Mouse (Mus musculus) layer of hippocampus, adult 2 months (tissue): ENCODE data around the gene Neu3. TPM values are rescaled to one million over a fixed set of nuclear protein-coding genes. Genes with fewer than 3 reads are reported as not detected.
A peak's percentile ranks its signal among the peaks of the same experiment; 100 is the strongest.

ENCODE experiments used
- DNase-seq, 2 experiments: peaks; one replicate each; pipeline ENCODE4 v3.0.0; 2022; ENCODE audit warnings: low spot score in 2 of 2
- H3K27ac ChIP-seq: fragments of 200-600 bp; 2 replicates; pipeline ENCODE4 v1.8.1; 2022
- H3K4me3 ChIP-seq: fragments of 200-600 bp; 2 replicates; pipeline ENCODE4 v1.8.1; 2022; ENCODE audit warnings: mild to moderate bottlenecking
- CTCF ChIP-seq: fragments of 200-600 bp; conservative IDR thresholded peaks from 2 replicates; pipeline ENCODE4 v1.8.1; 2022; ENCODE audit warnings: antibody characterized with exemption, mild to moderate bottlenecking, moderate library complexity
- total RNA-seq, 2 experiments: library from RNA; stranded (reverse); gene quantifications; 2 replicates each; pipeline ENCODE4 v1.2.3; 2021

The Neu3 gene
- total RNA-seq, 2 experiments from 2014 or later: 3.3 to 3.6 TPM

- TF ChIP-seq CTCF: peak; percentile 90
- no peak overlapping the region for H3K27ac ChIP-seq
- peak; percentile 68 to 88 for DNase-seq
- H3K4me3 ChIP-seq: no peak overlapping the region
Observed at GRCm38 (mm10) chr7:99797911-99798647, 30.1 kb downstream of the Neu3 start.

GRCm38 (mm10) chr7:99797261-99797660, 31.0 kb downstream of the Neu3 start:
- Histone ChIP-seq H3K27ac (no peak overlapping the region), H3K4me3 (no peak overlapping the region)
- no peak for TF ChIP-seq CTCF
- DNase-seq: no peak

- DNase-seq: no peak
- no peak overlapping the region for H3K27ac ChIP-seq
- TF ChIP-seq CTCF: no peak
- H3K4me3 ChIP-seq: no peak overlapping the region
Observed at GRCm38 (mm10) chr7:99796471-99796870, 31.7 kb downstream of the Neu3 start.

GRCm38 (mm10) chr7:99795192-99795981, 32.8 kb downstream of the Neu3 start:
- Histone ChIP-seq H3K27ac (no peak overlapping the region), H3K4me3 (peak overlapping the region; percentile 9; the same call in 1 of the 2 replicates)
- no peak for DNase-seq
- no peak for TF ChIP-seq CTCF

GRCm38 (mm10) chr7:99794096-99794495, 34.1 kb downstream of the Neu3 start:
- Histone ChIP-seq H3K4me3 (no peak overlapping the region), H3K27ac (no peak overlapping the region)
- TF ChIP-seq CTCF: no peak
- DNase-seq: no peak

- Histone ChIP-seq H3K4me3 (no peak overlapping the region), H3K27ac (no peak overlapping the region)
- no peak for DNase-seq
- TF ChIP-seq CTCF: no peak
Observed at GRCm38 (mm10) chr7:99790816-99791215, 37.4 kb downstream of the Neu3 start.

GRCm38 (mm10) chr7:99788563-99788962, 39.7 kb downstream of the Neu3 start:
- H3K27ac ChIP-seq: no peak overlapping the region
- H3K4me3 ChIP-seq: no peak overlapping the region
- no peak for DNase-seq
- TF ChIP-seq CTCF: no peak

GRCm38 (mm10) chr7:99787935-99788334, 40.3 kb downstream of the Neu3 start:
- DNase-seq: no peak
- Histone ChIP-seq H3K27ac (no peak overlapping the region), H3K4me3 (no peak overlapping the region)
- no peak for TF ChIP-seq CTCF

GRCm38 (mm10) chr7:99786774-99787173, 41.4 kb downstream of the Neu3 start:
- Histone ChIP-seq H3K4me3 (no peak overlapping the region), H3K27ac (no peak overlapping the region)
- TF ChIP-seq CTCF: no peak
- no peak for DNase-seq

- no peak for TF ChIP-seq CTCF
- Histone ChIP-seq H3K27ac (no peak overlapping the region), H3K4me3 (no peak overlapping the region)
- DNase-seq: no peak
Observed at GRCm38 (mm10) chr7:99785553-99785952, 42.7 kb downstream of the Neu3 start.

- H3K4me3 ChIP-seq: no peak overlapping the region
- TF ChIP-seq CTCF: no peak
- H3K27ac ChIP-seq: no peak overlapping the region
- DNase-seq: no peak
Observed at GRCm38 (mm10) chr7:99783421-99783820, 44.8 kb downstream of the Neu3 start.

- no peak for TF ChIP-seq CTCF
- no peak overlapping the region for H3K27ac ChIP-seq
- H3K4me3 ChIP-seq: no peak overlapping the region
- DNase-seq: no peak
Observed at GRCm38 (mm10) chr7:99781916-99782315, 46.3 kb downstream of the Neu3 start.

- no peak for DNase-seq
- no peak overlapping the region for H3K4me3 ChIP-seq
- no peak overlapping the region for H3K27ac ChIP-seq
- no peak for TF ChIP-seq CTCF
Observed at GRCm38 (mm10) chr7:99781385-99781784, 46.8 kb downstream of the Neu3 start.

GRCm38 (mm10) chr7:99763207-99763606, 65.0 kb downstream of the Neu3 start, which contains the start of gene Olfr521:
TSS of gene Olfr521 (plus strand) at chr7:99763507.
- DNase-seq: no peak
- TF ChIP-seq CTCF: no peak
- Histone ChIP-seq H3K27ac (no peak within 1 kb of the TSS), H3K4me3 (no peak within 1 kb of the TSS)

Other genes with a start within 250 kb of the Neu3 start
- gene Tpbgl, start 201.3 kb downstream of the Neu3 start, total RNA-seq: 1 to 10 TPM; 4.7 to 5.1 TPM
- 10 to 100 TPM; 11.7 to 13.4 TPM for gene Slco2b1, start 117.1 kb downstream of the Neu3 start, total RNA-seq
- not detected for gene Olfr520, start 98.1 kb downstream of the Neu3 start, total RNA-seq
- not detected for gene Olfr521, start 64.9 kb downstream of the Neu3 start, total RNA-seq
- gene Xrra1, start 30.7 kb upstream of the Neu3 start, total RNA-seq: 1 to 10 TPM; 1.2 to 1.4 TPM
- 10 to 100 TPM; 94.6 to 99.4 TPM for gene Spcs2, start 35.0 kb upstream of the Neu3 start, total RNA-seq
- 10 to 100 TPM; 26.6 to 28.2 TPM for gene Rnf169, start 152.0 kb upstream of the Neu3 start, total RNA-seq
- under 1 TPM; 0.27 to 0.38 TPM for gene Chrdl2, start 177.8 kb upstream of the Neu3 start, total RNA-seq